ENCODE assay signal across 8 mouse cellular contexts in the genomic region with DNA sequence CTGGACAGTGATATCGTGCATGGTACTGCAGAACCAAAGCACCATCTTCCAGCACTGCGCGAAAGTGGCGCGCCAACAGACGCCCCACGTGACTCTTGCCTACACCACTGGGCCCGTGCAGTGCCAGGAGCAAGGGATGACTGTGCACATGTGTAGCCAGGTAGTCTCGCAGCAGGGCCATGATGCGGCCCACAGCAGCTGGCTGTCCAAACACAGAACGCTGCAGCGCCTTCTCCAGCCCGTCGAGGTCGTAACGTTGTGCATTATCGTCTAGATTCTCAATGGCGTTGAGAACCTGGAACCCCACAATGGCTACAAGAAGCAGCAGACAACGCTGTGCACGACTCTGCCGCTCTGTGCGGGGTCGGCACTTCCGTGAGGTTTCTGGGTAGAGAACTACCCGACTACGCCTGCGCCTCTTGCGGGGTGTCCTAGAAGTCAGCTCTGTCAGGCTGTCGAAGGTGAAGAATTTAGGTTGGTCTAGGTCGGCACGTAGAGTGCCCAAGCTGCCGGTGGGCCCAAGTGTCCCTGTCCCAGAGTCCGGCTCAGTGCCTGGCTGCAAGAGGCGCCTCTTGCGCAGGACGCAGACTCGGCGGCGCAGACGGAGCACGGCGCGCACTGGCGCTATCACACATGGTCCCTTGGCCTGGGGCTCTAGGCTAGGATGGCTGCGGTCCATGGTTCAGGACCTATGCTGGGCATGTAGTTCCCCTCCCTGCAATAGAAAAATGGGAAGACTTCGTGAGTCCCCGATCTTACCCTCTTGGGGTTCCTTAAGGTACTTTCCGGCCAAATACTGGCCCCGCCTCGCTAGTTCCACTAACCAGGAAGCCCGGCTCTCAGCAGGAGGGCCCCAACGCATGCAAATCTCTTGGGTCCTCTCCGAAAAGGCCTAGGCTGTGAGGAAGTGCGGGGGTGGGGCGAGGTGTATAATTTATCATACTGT. TPM values are rescaled to one million over a fixed set of nuclear protein-coding genes. Genes with fewer than 3 reads are reported as not detected.
A peak's percentile ranks its signal among the peaks of the same experiment; 100 is the strongest.
DNase-seq lines count a peak whose midpoint lies in the region; ATAC-seq and TF ChIP-seq lines count a peak whose summit lies in the region.

No protein-coding gene starts in this region.

- no peak for TF ChIP-seq CTCF in hindbrain, postnatal 0 days (IDR thresholded peaks at IDR 0.05; ENCODE audit: low read depth)

- H3K27ac ChIP-seq in hindbrain, postnatal 0 days = no peak overlapping the region
- H3K27ac ChIP-seq in liver, embryonic 13.5 days = peak overlapping the region; percentile 91
- H3K27ac ChIP-seq in neural tube, embryonic 14.5 days (ENCODE audit: low read depth, low read length) = no peak overlapping the region

- H3K27me3 ChIP-seq in hindbrain, postnatal 0 days (ENCODE audit: insufficient read depth, low read length) = peaks cover 9% of the 10 kb centered on the region; the same call in 1 of the 2 replicates
- no peaks in the 10 kb centered on the region for H3K27me3 ChIP-seq in liver, embryonic 13.5 days
- H3K27me3 ChIP-seq in neural tube, embryonic 14.5 days (ENCODE audit: control insufficient read depth, insufficient read depth, low read length) = peaks cover 9% of the 10 kb centered on the region; the same call in 1 of the 2 replicates

- H3K4me3 ChIP-seq in hindbrain, postnatal 0 days (ENCODE audit: low read length) = no peak overlapping the region
- peak overlapping the region; percentile 60 for H3K4me3 ChIP-seq in liver, embryonic 13.5 days (replicated peaks)
- H3K4me3 ChIP-seq in neural tube, embryonic 14.5 days (ENCODE audit: low read depth, low read length) = no peak overlapping the region; the same call in 1 of the 2 replicates

- 0 out of 2 replicates have a peak, but pooled peaks cover 3% of the 10 kb centered on the region for H3K4me1 ChIP-seq in hindbrain, postnatal 0 days (ENCODE audit: insufficient read depth, low read length)
- H3K4me1 ChIP-seq in liver, embryonic 13.5 days (replicated peaks) = peaks cover 53% of the 10 kb centered on the region
- H3K4me1 ChIP-seq in neural tube, embryonic 14.5 days (ENCODE audit: control insufficient read depth, insufficient read depth, low read length) = no peaks in the 10 kb centered on the region

- 27% methylated on average over 55 of the region's 55 CpGs for WGBS in hindbrain, postnatal 0 days
- WGBS in liver, embryonic 13.5 days (ENCODE audit: insufficient replicate concordance) = 8% methylated on average over 55 of the region's 55 CpGs
- 23% methylated on average over 55 of the region's 55 CpGs for WGBS in neural tube, embryonic 14.5 days

- no peaks in the 10 kb centered on the region for H3K9me3 ChIP-seq in hindbrain, postnatal 0 days (ENCODE audit: low read length)
- no peaks in the 10 kb centered on the region for H3K9me3 ChIP-seq in liver, embryonic 13.5 days (replicated peaks)
- no peaks in the 10 kb centered on the region for H3K9me3 ChIP-seq in neural tube, embryonic 14.5 days (ENCODE audit: control insufficient read depth, low read length)

- DNase-seq in urinary bladder, adult 18-20 months (ENCODE audit: low spot score in 2 of 2) = peak; percentile 55 to 60
- no peak for DNase-seq in urinary bladder, adult 2 months (ENCODE audit: low spot score)
- no peak for DNase-seq in hindbrain, postnatal 0 days (ENCODE audit: low spot score)
- peak; percentile 62 for DNase-seq in liver, embryonic 13.5 days
- DNase-seq in cerebellum, adult 11-12 months = no peak
- DNase-seq in left cerebral cortex, adult 8-10 months (ENCODE audit: low spot score in 2 of 2) = no peak

- peaks cover 17% of the 10 kb centered on the region for H3K36me3 ChIP-seq in hindbrain, postnatal 0 days (ENCODE audit: insufficient read depth, low read length)
- peaks cover 27% of the 10 kb centered on the region for H3K36me3 ChIP-seq in liver, embryonic 13.5 days
- peaks cover 20% of the 10 kb centered on the region for H3K36me3 ChIP-seq in neural tube, embryonic 14.5 days (ENCODE audit: control insufficient read depth, insufficient read depth, low read length)

- no peak overlapping the region for H3K9ac ChIP-seq in hindbrain, postnatal 0 days (replicated peaks; ENCODE audit: low read length)
- peak overlapping the region; percentile 70 for H3K9ac ChIP-seq in liver, embryonic 13.5 days
- H3K9ac ChIP-seq in neural tube, embryonic 14.5 days (replicated peaks; ENCODE audit: low read depth, low read length) = no peak overlapping the region

- peak; percentile 84 for ATAC-seq in erythroblast, adult 5-6 weeks (replicated peaks; ENCODE audit: low FRiP score, poor library complexity, severe bottlenecking)
- no peak for ATAC-seq in hindbrain, postnatal 0 days
- peak; percentile 65 for ATAC-seq in liver, embryonic 13.5 days (ENCODE audit: low read depth)
- ATAC-seq in neural tube, embryonic 14.5 days (ENCODE audit: low read depth) = no peak

- peak overlapping the region; percentile 39 for H3K4me2 ChIP-seq in hindbrain, postnatal 0 days (ENCODE audit: low read depth, low read length)
- peak overlapping the region; percentile 80 for H3K4me2 ChIP-seq in liver, embryonic 13.5 days
- 0 out of 2 replicates have a peak overlapping the region, but pooled peaks have one; percentile 16 for H3K4me2 ChIP-seq in neural tube, embryonic 14.5 days (ENCODE audit: low read depth, low read length)

RNA-seq across cellular contexts. Expression of gene Tor4a, which starts 1.2 kb away (rescaled TPM):
- 22.6 and 25.3 TPM in 2 replicates for polyA plus RNA-seq in urinary bladder, adult 2 months (2012; rRNA removed)
- 3.1 and 5.0 TPM in 2 replicates for total RNA-seq in erythroblast, adult 5-6 weeks (2015; ENCODE audit: low replicate concordance)
- total RNA-seq in erythroblast, adult 5-6 weeks (2017; ENCODE audit: low replicate concordance) = 6.7 and 7.4 TPM in 2 replicates
- total RNA-seq in hindbrain, postnatal 0 days (2014; rRNA removed) = 4.0 and 4.7 TPM in 2 replicates
- 1.2 and 1.9 TPM in 2 replicates for polyA plus RNA-seq in hindbrain, postnatal 0 days (2015; fragmentation: Nextera tagmentation; extraction: Ambion mirVana)
- 5.5 and 6.0 TPM in 2 replicates for polyA plus RNA-seq in liver, embryonic 13.5 days (2015; fragmentation: Nextera tagmentation; extraction: Ambion mirVana)
- polyA plus RNA-seq in neural tube, embryonic 14.5 days (2014; fragmentation: Nextera tagmentation; extraction: Ambion mirVana) = 0.88 and 1.4 TPM in 2 replicates
- 1 to 10 TPM; 2.2 to 3.4 (median 2.5) TPM for total RNA-seq in left cerebral cortex, adult 8-10 months (2022)

RNA-seq across cellular contexts. Expression of gene Nrarp, which starts 14.9 kb away (rescaled TPM):
- 50.1 and 60.0 TPM in 2 replicates for polyA plus RNA-seq in urinary bladder, adult 2 months (2012; rRNA removed)
- not detected in 2 replicates for total RNA-seq in erythroblast, adult 5-6 weeks (2015; ENCODE audit: low replicate concordance)
- total RNA-seq in erythroblast, adult 5-6 weeks (2017; ENCODE audit: low replicate concordance) = 0.51 TPM in 1 of 2 replicates, not detected in the other
- 50.8 and 58.0 TPM in 2 replicates for total RNA-seq in hindbrain, postnatal 0 days (2014; rRNA removed)
- polyA plus RNA-seq in hindbrain, postnatal 0 days (2015; fragmentation: Nextera tagmentation; extraction: Ambion mirVana) = 14.2 and 14.7 TPM in 2 replicates
- polyA plus RNA-seq in liver, embryonic 13.5 days (2015; fragmentation: Nextera tagmentation; extraction: Ambion mirVana) = 2.5 and 2.6 TPM in 2 replicates
- 10.7 and 15.1 TPM in 2 replicates for polyA plus RNA-seq in neural tube, embryonic 14.5 days (2014; fragmentation: Nextera tagmentation; extraction: Ambion mirVana)
- 10 to 100 TPM; 20.5 to 27.9 (median 23.4) TPM for total RNA-seq in left cerebral cortex, adult 8-10 months (2022)

RNA-seq across cellular contexts. Expression of gene Nelfb, which starts 15.8 kb away (rescaled TPM):
- 55.4 and 60.6 TPM in 2 replicates for polyA plus RNA-seq in urinary bladder, adult 2 months (2012; rRNA removed)
- 0.77 and 6.1 TPM in 2 replicates for total RNA-seq in erythroblast, adult 5-6 weeks (2015; ENCODE audit: low replicate concordance)
- total RNA-seq in erythroblast, adult 5-6 weeks (2017; ENCODE audit: low replicate concordance) = 19.5 and 25.7 TPM in 2 replicates
- total RNA-seq in hindbrain, postnatal 0 days (2014; rRNA removed) = 90.3 and 117 TPM in 2 replicates
- polyA plus RNA-seq in hindbrain, postnatal 0 days (2015; fragmentation: Nextera tagmentation; extraction: Ambion mirVana) = 82.0 and 82.8 TPM in 2 replicates
- polyA plus RNA-seq in liver, embryonic 13.5 days (2015; fragmentation: Nextera tagmentation; extraction: Ambion mirVana) = 42.8 and 43.3 TPM in 2 replicates
- polyA plus RNA-seq in neural tube, embryonic 14.5 days (2014; fragmentation: Nextera tagmentation; extraction: Ambion mirVana) = 74.7 and 86.2 TPM in 2 replicates
- total RNA-seq in left cerebral cortex, adult 8-10 months (2022) = 10 to 100 TPM; 58.4 to 64.2 (median 59.4) TPM

RNA-seq across cellular contexts. Expression of gene Stpg3, which starts 19.0 kb away (rescaled TPM):
- not detected in 2 replicates for polyA plus RNA-seq in urinary bladder, adult 2 months (2012; rRNA removed)
- not detected in 2 replicates for total RNA-seq in erythroblast, adult 5-6 weeks (2015; ENCODE audit: low replicate concordance)
- 0.34 TPM in 1 of 2 replicates, not detected in the other for total RNA-seq in erythroblast, adult 5-6 weeks (2017; ENCODE audit: low replicate concordance)
- not detected in 2 replicates for total RNA-seq in hindbrain, postnatal 0 days (2014; rRNA removed)
- polyA plus RNA-seq in hindbrain, postnatal 0 days (2015; fragmentation: Nextera tagmentation; extraction: Ambion mirVana) = not detected in 2 replicates
- not detected in 2 replicates for polyA plus RNA-seq in liver, embryonic 13.5 days (2015; fragmentation: Nextera tagmentation; extraction: Ambion mirVana)
- not detected in 2 replicates for polyA plus RNA-seq in neural tube, embryonic 14.5 days (2014; fragmentation: Nextera tagmentation; extraction: Ambion mirVana)
- under 1 TPM in 3 of 4 experiments, not detected in 1; 0.23 to 0.82 (median 0.30) TPM for total RNA-seq in left cerebral cortex, adult 8-10 months (2022)

RNA-seq across cellular contexts. Expression of gene Fam166a, which starts 23.1 kb away (rescaled TPM):
- polyA plus RNA-seq in urinary bladder, adult 2 months (2012; rRNA removed) = 0.08 and 0.10 TPM in 2 replicates
- total RNA-seq in erythroblast, adult 5-6 weeks (2015; ENCODE audit: low replicate concordance) = not detected in 2 replicates
- total RNA-seq in erythroblast, adult 5-6 weeks (2017; ENCODE audit: low replicate concordance) = not detected in 2 replicates
- not detected in 2 replicates for total RNA-seq in hindbrain, postnatal 0 days (2014; rRNA removed)
- 0.42 TPM in 1 of 2 replicates, not detected in the other for polyA plus RNA-seq in hindbrain, postnatal 0 days (2015; fragmentation: Nextera tagmentation; extraction: Ambion mirVana)
- not detected in 2 replicates for polyA plus RNA-seq in liver, embryonic 13.5 days (2015; fragmentation: Nextera tagmentation; extraction: Ambion mirVana)
- polyA plus RNA-seq in neural tube, embryonic 14.5 days (2014; fragmentation: Nextera tagmentation; extraction: Ambion mirVana) = 0.91 TPM in 1 of 2 replicates, not detected in the other
- 1 to 10 TPM in 1 of 4 experiments, not detected in 3; 1.4 TPM for total RNA-seq in left cerebral cortex, adult 8-10 months (2022)

Comparison
In these comparisons a context has a peak if more than half of its experiments do, and no peak if none do; other contexts are left out.
1. DNase-seq: peak in urinary bladder, adult 18-20 months (2 of 2) and liver, embryonic 13.5 days (single experiment); none in urinary bladder, adult 2 months (single experiment), hindbrain, postnatal 0 days (single experiment), cerebellum, adult 11-12 months (single experiment) and left cerebral cortex, adult 8-10 months (0 of 2).
2. ATAC-seq: peak in erythroblast, adult 5-6 weeks (single experiment) and liver, embryonic 13.5 days (single experiment); none in hindbrain, postnatal 0 days (single experiment) and neural tube, embryonic 14.5 days (single experiment).
3. H3K4me2 ChIP-seq: peak in every context shown above with its lines; median percentile 80 in liver, embryonic 13.5 days; 39 in hindbrain, postnatal 0 days; 16 in neural tube, embryonic 14.5 days.